Mouse (Mus musculus) heart, postnatal 0 days (tissue): ENCODE measurements around the gene Fhl4. TPM values are rescaled to one million over a fixed set of nuclear protein-coding genes. Genes with fewer than 3 reads are reported as not detected.

Experiments
- ATAC-seq: fragments of 200-750 bp; cut with Nextera tagmentation; 2 replicates; pipeline ENCODE4 v1.8.0; 2017; ENCODE audit warnings: low read depth, moderate number of reproducible peaks, moderate library complexity; ENCODE audit not compliant: insufficient read depth
- DNase-seq: peaks from one replicate; pipeline ENCODE4 v3.0.0-alpha.2; 2016; ENCODE audit warnings: low spot score
- H3K27ac ChIP-seq: fragments of 300-500 bp; sonication (generic); 2 replicates; pipeline ENCODE4 v1.5.1; 2014; ENCODE audit warnings: low read depth, mild to moderate bottlenecking
- H3K27me3 ChIP-seq: fragments of 300-500 bp; sonication (generic); 2 replicates; pipeline ENCODE4 v1.6.1; 2014; ENCODE audit warnings: low read length, mixed read lengths; ENCODE audit not compliant: control insufficient read depth, insufficient read depth
- H3K36me3 ChIP-seq: fragments of 300-500 bp; sonication (generic); replicated peaks from 2 replicates; pipeline ENCODE4 v1.6.1; 2014; ENCODE audit warnings: low read length, mixed read lengths; ENCODE audit not compliant: control insufficient read depth, insufficient read depth
- H3K4me1 ChIP-seq: fragments of 300-500 bp; sonication (generic); 2 replicates; pipeline ENCODE4 v1.6.1; 2014; ENCODE audit warnings: antibody characterized with exemption; ENCODE audit not compliant: control insufficient read depth, insufficient read depth
- H3K4me2 ChIP-seq: fragments of 300-500 bp; sonication (generic); 2 replicates; pipeline ENCODE4 v1.6.1; 2014; ENCODE audit warnings: low read depth, mild to moderate bottlenecking, low read length, moderate library complexity
- H3K4me3 ChIP-seq: fragments of 300-500 bp; sonication (generic); 2 replicates; pipeline ENCODE4 v1.5.1; 2014; ENCODE audit warnings: low read depth, low read length
- H3K9ac ChIP-seq: fragments of 300-500 bp; sonication (generic); replicated peaks from 2 replicates; pipeline ENCODE4 v1.6.1; 2014; ENCODE audit warnings: low read depth, low read length, mixed read lengths
- H3K9me3 ChIP-seq: fragments of 300-500 bp; sonication (generic); replicated peaks from 2 replicates; pipeline ENCODE4 v1.6.1; 2016; ENCODE audit warnings: low read length; ENCODE audit not compliant: control insufficient read depth
- CTCF ChIP-seq: IDR thresholded peaks from 2 replicates; pipeline ENCODE4 v1.5.1; 2016; ENCODE audit warnings: antibody characterized with exemption, control low read depth, low read depth
- EP300 ChIP-seq: IDR thresholded peaks from 2 replicates; pipeline ENCODE4 v1.6.1; 2016; ENCODE audit warnings: antibody characterized with exemption, low read depth
- WGBS: fragments of 180-500 bp; shearing (Covaris S2); extraction: QIAGEN DNeasy Blood & Tissue Kit; methylation state at CpG from one replicate; pipeline ENCODE4 v1.1.7; 2014; 5-methylcytosine and 5-hydroxymethylcytosine counted together
- polyA plus RNA-seq: library from polyadenylated mRNA; unstranded; fragments of >200 nt; fragmentation: Nextera tagmentation; extraction: Ambion mirVana; gene quantifications from 2 replicates; pipeline ENCODE4 v1.2.1, GENCODE M21; 2015
- total RNA-seq: library from RNA; depleted of rRNA; stranded (reverse); fragments of >200 nt; gene quantifications from 2 replicates; pipeline ENCODE4 v1.2.3, GENCODE M21; 2014; ENCODE audit warnings: low replicate concordance; rRNA removed

Fhl4 gene
- total and polyA plus RNA-seq, 2 experiments from 2014 or later = 0.15 to 1.6 TPM

DNA sequence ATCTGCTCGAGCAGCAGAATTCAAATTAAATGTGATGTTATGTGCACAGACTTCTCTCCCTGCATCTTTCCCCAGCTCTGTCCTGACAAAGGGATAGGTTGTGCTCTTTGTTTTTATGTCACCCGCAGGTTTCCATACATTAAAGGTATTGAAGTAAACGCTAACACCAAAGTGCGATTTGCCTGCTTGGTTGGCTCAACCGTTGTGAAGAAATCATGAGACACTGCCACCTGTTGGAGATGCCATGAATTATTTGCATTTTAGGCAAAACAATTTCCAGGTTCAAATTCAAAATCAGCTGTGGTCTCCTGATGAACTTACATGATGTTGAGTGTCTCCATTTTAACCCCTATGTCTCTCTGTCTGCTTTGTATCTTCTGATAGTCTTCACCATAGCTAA lies 55.7 kb downstream of the Fhl4 start:
- ATAC-seq (no peak), DNase-seq (peak; percentile 24)
- WGBS = 30% methylated on average over 5 of the region's 5 CpGs

More for the DNA sequence above, 55.7 kb downstream of the Fhl4 start:
- Histone ChIP-seq H3K36me3 (no peaks in the 10 kb centered on the region), H3K4me3 (no peak overlapping the region), H3K27me3 (no peaks in the 10 kb centered on the region), H3K27ac (no peak overlapping the region), H3K4me2 (no peak overlapping the region), H3K4me1 (no peaks in the 10 kb centered on the region), H3K9ac (no peak overlapping the region), H3K9me3 (no peaks in the 10 kb centered on the region)
- TF ChIP-seq CTCF (peak; percentile 71), EP300 (no peak)

Other genes starting within 250 kb of the Fhl4 start
- 18.3 and 22.7 TPM in 2 replicates for gene Ric8b, start 184.9 kb downstream of the Fhl4 start, total RNA-seq
- gene Ric8b, start 184.9 kb downstream of the Fhl4 start, polyA plus RNA-seq = 10.5 and 12.8 TPM in 2 replicates
- gene Tmem263, start 132 bp upstream of the Fhl4 start, total RNA-seq = 15.2 and 21.6 TPM in 2 replicates
- 32.9 and 34.2 TPM in 2 replicates for gene Tmem263, start 132 bp upstream of the Fhl4 start, polyA plus RNA-seq
- gene Mterf2, start 25.5 kb upstream of the Fhl4 start, total RNA-seq = 11.1 and 11.5 TPM in 2 replicates
- 15.1 and 21.2 TPM in 2 replicates for gene Mterf2, start 25.5 kb upstream of the Fhl4 start, polyA plus RNA-seq
- gene Cry1, start 82.6 kb upstream of the Fhl4 start, total RNA-seq = 9.6 and 15.6 TPM in 2 replicates
- 16.2 and 17.5 TPM in 2 replicates for gene Cry1, start 82.6 kb upstream of the Fhl4 start, polyA plus RNA-seq